Mouse (Mus musculus): Measurements from ENCODE around the gene Cyp2d12. TPM values are rescaled to one million over a fixed set of nuclear protein-coding genes. Genes with fewer than 3 reads are reported as not detected.
"Not testable (repeated sequence)": the region's sequence is repeated elsewhere in the genome, so short reads cannot be mapped to it uniquely, and the experiment has no call there.

Gene Cyp2d12
- total and polyA plus RNA-seq, 3 experiments, result not detected

- H3K79me2 ChIP-seq (ENCODE audit: control insufficient read depth, insufficient read depth, low read length, poor library complexity); H3K9ac ChIP-seq (ENCODE audit: control insufficient read depth, low read depth, low read length, poor library complexity, severe bottlenecking); H3K36me3 ChIP-seq (ENCODE audit: control insufficient read depth in 1 of 2, insufficient read depth in 2 of 2, low read length in 2 of 2); H3K9me3 ChIP-seq (replicated peaks; ENCODE audit: insufficient read depth, low read length); H3K4me1 ChIP-seq (ENCODE audit: control insufficient read depth in 1 of 2, insufficient read depth in 2 of 2, low read length in 2 of 2); H3K27ac ChIP-seq (ENCODE audit: control insufficient read depth, low read depth, low read length); H3K4me3 ChIP-seq (ENCODE audit: control insufficient read depth in 1 of 2, insufficient read depth in 1 of 2, low read depth in 2 of 2, low read length in 2 of 2); DNase-seq (ENCODE audit: low read depth, low spot score); H3K27me3 ChIP-seq (ENCODE audit: control insufficient read depth in 1 of 2, insufficient read depth in 2 of 2, low read length in 2 of 2): not testable (repeated sequence)
Observed at GRCm38 (mm10) chr15:82542976-82543375, 11.9 kb upstream of the Cyp2d12 start.

DNA sequence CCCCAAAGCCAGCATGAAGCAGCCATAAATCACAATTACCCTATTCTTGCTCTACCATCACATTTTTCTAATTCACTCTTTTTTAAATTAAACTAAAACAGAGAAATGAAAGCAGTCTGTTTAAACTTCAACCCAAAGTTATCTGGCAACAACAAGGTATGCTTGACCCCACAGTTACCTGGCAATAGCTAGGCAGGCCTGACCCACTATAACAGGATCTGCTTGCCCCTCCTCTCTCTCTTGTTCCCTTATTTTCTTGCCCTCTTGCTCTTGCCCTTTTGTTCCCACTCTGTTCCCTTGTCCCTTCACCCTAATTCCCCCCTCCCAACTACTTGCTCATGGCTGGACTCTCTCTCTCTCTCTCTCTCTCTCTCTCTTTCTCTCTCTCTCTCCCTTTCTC is 10.3 kb upstream of the Cyp2d12 start:
- not testable (repeated sequence) for H3K79me2 ChIP-seq (ENCODE audit: control insufficient read depth, insufficient read depth, low read length, poor library complexity); H3K9ac ChIP-seq (ENCODE audit: control insufficient read depth, low read depth, low read length, poor library complexity, severe bottlenecking); H3K9me3 ChIP-seq (replicated peaks; ENCODE audit: insufficient read depth, low read length); H3K27me3 ChIP-seq (ENCODE audit: control insufficient read depth in 1 of 2, insufficient read depth in 2 of 2, low read length in 2 of 2); H3K36me3 ChIP-seq (ENCODE audit: control insufficient read depth in 1 of 2, insufficient read depth in 2 of 2, low read length in 2 of 2); H3K27ac ChIP-seq (ENCODE audit: control insufficient read depth, low read depth, low read length); DNase-seq (ENCODE audit: low read depth, low spot score); H3K4me1 ChIP-seq (ENCODE audit: control insufficient read depth in 1 of 2, insufficient read depth in 2 of 2, low read length in 2 of 2); H3K4me3 ChIP-seq (ENCODE audit: control insufficient read depth in 1 of 2, insufficient read depth in 1 of 2, low read depth in 2 of 2, low read length in 2 of 2)

GRCm38 (mm10) chr15:82547753-82548152 is 7.1 kb upstream of the Cyp2d12 start:
- H3K36me3 ChIP-seq (ENCODE audit: control insufficient read depth in 1 of 2, insufficient read depth in 2 of 2, low read length in 2 of 2); H3K4me1 ChIP-seq (ENCODE audit: control insufficient read depth in 1 of 2, insufficient read depth in 2 of 2, low read length in 2 of 2); H3K9ac ChIP-seq (ENCODE audit: control insufficient read depth, low read depth, low read length, poor library complexity, severe bottlenecking); H3K27ac ChIP-seq (ENCODE audit: control insufficient read depth, low read depth, low read length); DNase-seq (ENCODE audit: low read depth, low spot score); H3K27me3 ChIP-seq (ENCODE audit: control insufficient read depth in 1 of 2, insufficient read depth in 2 of 2, low read length in 2 of 2); H3K4me3 ChIP-seq (ENCODE audit: control insufficient read depth in 1 of 2, insufficient read depth in 1 of 2, low read depth in 2 of 2, low read length in 2 of 2); H3K9me3 ChIP-seq (replicated peaks; ENCODE audit: insufficient read depth, low read length); H3K79me2 ChIP-seq (ENCODE audit: control insufficient read depth, insufficient read depth, low read length, poor library complexity): not testable (repeated sequence)

GRCm38 (mm10) chr15:82553211-82553610 is 1.7 kb upstream of the Cyp2d12 start:
- H3K9ac ChIP-seq (ENCODE audit: control insufficient read depth, low read depth, low read length, poor library complexity, severe bottlenecking); H3K27me3 ChIP-seq (ENCODE audit: control insufficient read depth in 1 of 2, insufficient read depth in 2 of 2, low read length in 2 of 2); H3K4me3 ChIP-seq (ENCODE audit: control insufficient read depth in 1 of 2, insufficient read depth in 1 of 2, low read depth in 2 of 2, low read length in 2 of 2); DNase-seq (ENCODE audit: low read depth, low spot score); H3K4me1 ChIP-seq (ENCODE audit: control insufficient read depth in 1 of 2, insufficient read depth in 2 of 2, low read length in 2 of 2); H3K27ac ChIP-seq (ENCODE audit: control insufficient read depth, low read depth, low read length); H3K36me3 ChIP-seq (ENCODE audit: control insufficient read depth in 1 of 2, insufficient read depth in 2 of 2, low read length in 2 of 2); H3K79me2 ChIP-seq (ENCODE audit: control insufficient read depth, insufficient read depth, low read length, poor library complexity); H3K9me3 ChIP-seq (replicated peaks; ENCODE audit: insufficient read depth, low read length): not testable (repeated sequence)

- Histone ChIP-seq H3K4me3 (ENCODE audit: control insufficient read depth in 1 of 2, insufficient read depth in 1 of 2, low read depth in 2 of 2, low read length in 2 of 2) (no peak overlapping the region), H3K79me2 (ENCODE audit: control insufficient read depth, insufficient read depth, low read length, poor library complexity) (no peaks in the 10 kb centered on the region), H3K27me3 (ENCODE audit: control insufficient read depth in 1 of 2, insufficient read depth in 2 of 2, low read length in 2 of 2) (no peaks in the 10 kb centered on the region; a peak in 1 of 4 replicates), H3K36me3 (ENCODE audit: control insufficient read depth in 1 of 2, insufficient read depth in 2 of 2, low read length in 2 of 2) (no peaks in the 10 kb centered on the region), H3K27ac (ENCODE audit: control insufficient read depth, low read depth, low read length) (no peak overlapping the region), H3K9ac (ENCODE audit: control insufficient read depth, low read depth, low read length, poor library complexity, severe bottlenecking) (no peak overlapping the region), H3K9me3 (replicated peaks; ENCODE audit: insufficient read depth, low read length) (no peaks in the 10 kb centered on the region), H3K4me1 (ENCODE audit: control insufficient read depth in 1 of 2, insufficient read depth in 2 of 2, low read length in 2 of 2) (no peaks in the 10 kb centered on the region)
- DNase-seq (ENCODE audit: low read depth, low spot score), result no peak
- no peak for TF ChIP-seq E2F4 (IDR thresholded peaks at IDR 0.05; ENCODE audit: borderline replicate concordance, low read depth, low read length)
- TF ChIP-seq ZC3H11A (IDR thresholded peaks at IDR 0.05; ENCODE audit: low read depth, low read length), result no peak
- TF ChIP-seq MXI1 (IDR thresholded peaks at IDR 0.05; ENCODE audit: low read depth, low read length), result no peak
- TF ChIP-seq ETS1 (IDR thresholded peaks at IDR 0.05; ENCODE audit: low read depth, low read length), result no peak
- TF ChIP-seq USF1 (IDR thresholded peaks at IDR 0.05; ENCODE audit: low read depth, low read length), result no peak
- no peak for TF ChIP-seq MYB (IDR thresholded peaks at IDR 0.05; ENCODE audit: low read depth, low read length)
- no peak for TF ChIP-seq ZNF384 (IDR thresholded peaks at IDR 0.05; ENCODE audit: low read depth, low read length)
- no peak for TF ChIP-seq ZKSCAN1 (IDR thresholded peaks at IDR 0.05; ENCODE audit: low read depth, low read length)
- TF ChIP-seq POLR2A (IDR thresholded peaks at IDR 0.05; ENCODE audit: control insufficient read depth in 1 of 2, insufficient read depth in 1 of 2, low read depth in 1 of 2, low read length in 2 of 2, poor library complexity in 1 of 2), result no peak
- no peak for TF ChIP-seq MEF2A (IDR thresholded peaks at IDR 0.05; ENCODE audit: extremely low read depth, insufficient replicate concordance, low read depth, low read length, poor library complexity, severe bottlenecking)
- TF ChIP-seq UBTF (IDR thresholded peaks at IDR 0.05; ENCODE audit: borderline replicate concordance, insufficient read depth, low read depth, low read length), result no peak
Observed at GRCm38 (mm10) chr15:82572856-82573255, 18.0 kb downstream of the Cyp2d12 start.
